Mouse (Mus musculus): ENCODE results near the gene Bcl6. TPM values are rescaled to one million over a fixed set of nuclear protein-coding genes. Genes with fewer than 3 reads are reported as not detected.
A peak's percentile ranks its signal among the peaks of the same experiment; 100 is the strongest.

Gene Bcl6
- polyA plus RNA-seq (2015; fragmentation: Nextera tagmentation; extraction: Ambion mirVana): 1.8 TPM in 2 replicates

DNA sequence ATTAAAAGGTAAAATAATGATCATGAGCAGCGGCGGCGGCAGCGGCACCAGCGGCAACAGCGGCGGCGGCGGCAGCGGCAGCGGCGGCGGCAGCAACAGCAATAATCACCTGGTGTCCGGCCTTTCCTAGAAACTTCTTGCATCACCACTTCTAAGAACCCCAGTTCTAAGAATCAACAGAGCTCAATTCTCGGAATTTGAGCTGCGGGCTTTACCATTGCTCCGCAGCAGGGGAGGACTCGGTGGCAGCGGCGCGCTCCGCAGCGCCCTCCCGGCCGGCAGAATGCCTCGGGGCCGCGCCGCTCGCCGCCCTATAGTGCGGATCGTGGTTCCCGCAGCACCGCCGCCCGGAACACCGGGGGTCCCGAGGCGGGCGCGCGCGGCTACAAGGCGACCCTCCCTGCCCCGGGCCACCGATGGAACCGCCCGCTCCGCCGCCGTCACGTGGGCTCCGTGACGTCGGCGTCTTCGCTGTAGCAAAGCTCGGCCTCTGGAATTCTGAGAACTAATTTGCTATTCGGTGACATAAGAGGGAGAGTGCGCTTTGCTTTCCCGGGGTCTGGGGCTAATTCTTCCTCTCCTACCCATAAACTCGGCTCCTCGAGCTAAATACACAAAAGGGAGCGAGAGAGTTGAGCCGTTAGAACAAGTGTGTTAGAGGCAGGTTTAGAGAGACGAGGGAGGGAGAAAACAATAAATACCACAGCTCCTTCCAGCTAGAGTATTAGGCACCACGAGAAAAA is at the start of gene Bcl6, which contains the start of gene Gm37419:
Gene Bcl6 (minus strand): TSS at position 387 of the 743 bp plus-strand sequence.
Gene Gm37419 (plus strand): TSS at position 17 of the 743 bp plus-strand sequence.
- peak; percentile 81 for ATAC-seq (ENCODE audit: insufficient number of reproducible peaks, insufficient read depth, low FRiP score, low TSS enrichment, low read depth)
- Histone ChIP-seq H3K36me3 (no peaks in the 10 kb centered on the region), H3K9me3 (no peaks in the 10 kb centered on the region), H3K4me3 (peak within 1 kb of the TSS; percentile 75), H3K9ac (peak within 1 kb of the TSS; percentile 89), H3K4me1 (peaks cover 54% of the 10 kb centered on the region), H3K27ac (peak within 1 kb of the TSS; percentile 98), H3K4me2 (peak within 1 kb of the TSS; percentile 92), H3K27me3 (peaks cover 3% of the 10 kb centered on the region; the same call in 1 of the 2 replicates)
- under 1% methylated on average over 68 of the region's 68 CpGs for WGBS

DNA sequence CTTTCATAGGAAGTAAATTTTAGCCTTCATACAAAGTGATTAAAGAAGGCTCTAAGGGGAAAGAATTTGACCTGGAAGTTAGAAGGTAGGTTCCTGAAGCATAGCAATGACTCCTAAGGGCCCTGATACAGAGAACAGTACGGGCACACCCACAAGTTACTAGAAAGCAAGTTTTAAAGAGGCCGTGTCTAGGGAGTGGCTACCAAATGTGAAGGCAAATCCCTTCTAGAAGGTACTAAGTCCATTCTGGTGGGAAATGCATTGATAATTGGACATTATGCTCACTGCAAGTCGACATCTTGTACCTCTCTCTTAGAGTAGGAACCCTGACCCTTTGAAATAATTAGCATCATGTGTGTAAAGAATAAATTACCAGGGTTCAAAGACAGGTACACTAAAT is 47.7 kb upstream of the Bcl6 start:
- WGBS: 89% methylated on average over 3 of the region's 3 CpGs
- no peak for ATAC-seq (ENCODE audit: insufficient number of reproducible peaks, insufficient read depth, low FRiP score, low TSS enrichment, low read depth)
- no peaks in the 10 kb centered on the region for H3K9me3 ChIP-seq

DNA sequence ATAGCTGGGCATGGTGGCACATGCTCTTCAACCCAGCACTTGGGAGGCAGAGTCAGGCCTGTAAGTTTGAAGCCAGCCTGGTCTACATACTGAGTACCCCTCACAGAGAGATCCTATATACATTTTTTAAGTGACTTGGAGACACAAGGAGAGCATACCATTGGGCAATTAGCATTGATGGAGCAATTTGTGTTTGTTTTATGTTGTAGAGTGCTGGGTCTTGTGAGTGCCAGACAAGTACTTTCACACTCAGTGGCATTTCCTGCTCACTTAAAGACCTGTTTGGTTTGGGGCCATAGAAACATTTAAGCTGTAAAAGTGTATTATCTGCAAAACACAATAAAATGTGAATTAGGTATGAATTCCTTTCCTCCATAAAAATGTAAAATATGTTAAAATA is 47.1 kb upstream of the Bcl6 start:
- no peaks in the 10 kb centered on the region for H3K36me3 ChIP-seq
- H3K4me2 ChIP-seq: no peak overlapping the region
- H3K4me1 ChIP-seq: no peaks in the 10 kb centered on the region
- H3K27ac ChIP-seq: no peak overlapping the region
- H3K4me3 ChIP-seq: no peak overlapping the region
- no peak for ATAC-seq (ENCODE audit: insufficient number of reproducible peaks, insufficient read depth, low FRiP score, low TSS enrichment, low read depth)
- no peak overlapping the region for H3K9ac ChIP-seq
- H3K27me3 ChIP-seq: no peaks in the 10 kb centered on the region
- no peaks in the 10 kb centered on the region for H3K9me3 ChIP-seq

More for the DNA sequence above, 47.7 kb upstream of the Bcl6 start:
- no peaks in the 10 kb centered on the region for H3K36me3 ChIP-seq
- H3K9ac ChIP-seq: no peak overlapping the region
- no peak overlapping the region for H3K4me2 ChIP-seq
- no peak overlapping the region for H3K4me3 ChIP-seq
- no peak overlapping the region for H3K27ac ChIP-seq
- H3K4me1 ChIP-seq: no peaks in the 10 kb centered on the region
- no peaks in the 10 kb centered on the region for H3K27me3 ChIP-seq

DNA sequence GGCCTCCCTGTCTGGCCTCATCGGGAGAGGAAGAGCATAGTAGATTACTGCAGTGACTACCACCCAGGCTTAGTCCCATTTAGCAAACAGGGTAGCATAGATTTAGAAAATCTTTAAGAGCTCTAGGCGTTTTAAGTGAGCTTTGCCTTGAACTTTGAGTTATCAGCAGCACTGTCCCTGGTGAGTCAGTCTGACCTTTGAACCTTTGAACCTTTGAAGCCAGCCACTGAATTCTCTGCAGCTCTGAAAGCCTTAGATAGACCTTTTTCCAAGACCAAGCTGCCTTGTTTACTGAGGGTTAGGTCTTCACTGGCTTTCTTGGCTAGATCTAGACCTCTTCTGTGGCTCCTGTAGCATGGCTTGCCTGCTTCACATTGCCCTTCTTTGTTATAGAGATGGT is 45.8 kb upstream of the Bcl6 start:
- WGBS: 56% methylated on average over 2 of the region's 2 CpGs

DNA sequence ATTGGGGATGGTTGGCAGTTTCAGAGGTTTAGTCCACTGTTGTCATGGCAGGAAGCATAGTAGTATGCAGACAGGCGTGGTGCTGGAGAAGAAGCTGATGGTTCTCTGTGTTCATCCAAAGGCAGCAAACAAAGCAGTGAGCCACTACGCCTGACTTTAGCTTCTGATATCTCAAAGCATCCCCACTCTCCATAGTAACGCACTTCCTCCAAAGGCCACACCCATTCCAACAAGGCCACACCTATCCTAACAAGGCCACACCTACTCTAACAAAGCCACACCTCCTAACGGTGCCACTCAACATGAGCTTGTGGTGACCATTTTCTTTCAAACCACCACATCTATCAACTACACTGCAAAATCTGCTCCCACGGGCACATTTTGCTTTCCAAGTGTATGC is 44.6 kb upstream of the Bcl6 start:
- H3K27ac ChIP-seq: no peak overlapping the region
- H3K4me1 ChIP-seq: no peaks in the 10 kb centered on the region
- WGBS: 89% methylated on average over 5 of the region's 5 CpGs
- no peaks in the 10 kb centered on the region for H3K9me3 ChIP-seq
- no peaks in the 10 kb centered on the region for H3K27me3 ChIP-seq
- no peak for ATAC-seq (ENCODE audit: insufficient number of reproducible peaks, insufficient read depth, low FRiP score, low TSS enrichment, low read depth)
- H3K36me3 ChIP-seq: no peaks in the 10 kb centered on the region
- H3K4me2 ChIP-seq: no peak overlapping the region
- no peak overlapping the region for H3K9ac ChIP-seq
- H3K4me3 ChIP-seq: no peak overlapping the region

More for the DNA sequence above, 45.8 kb upstream of the Bcl6 start:
- Histone ChIP-seq H3K27me3 (no peaks in the 10 kb centered on the region), H3K4me2 (no peak overlapping the region), H3K4me3 (no peak overlapping the region), H3K9me3 (no peaks in the 10 kb centered on the region), H3K4me1 (no peaks in the 10 kb centered on the region), H3K9ac (no peak overlapping the region), H3K36me3 (no peaks in the 10 kb centered on the region), H3K27ac (no peak overlapping the region)
- ATAC-seq (ENCODE audit: insufficient number of reproducible peaks, insufficient read depth, low FRiP score, low TSS enrichment, low read depth): no peak

DNA sequence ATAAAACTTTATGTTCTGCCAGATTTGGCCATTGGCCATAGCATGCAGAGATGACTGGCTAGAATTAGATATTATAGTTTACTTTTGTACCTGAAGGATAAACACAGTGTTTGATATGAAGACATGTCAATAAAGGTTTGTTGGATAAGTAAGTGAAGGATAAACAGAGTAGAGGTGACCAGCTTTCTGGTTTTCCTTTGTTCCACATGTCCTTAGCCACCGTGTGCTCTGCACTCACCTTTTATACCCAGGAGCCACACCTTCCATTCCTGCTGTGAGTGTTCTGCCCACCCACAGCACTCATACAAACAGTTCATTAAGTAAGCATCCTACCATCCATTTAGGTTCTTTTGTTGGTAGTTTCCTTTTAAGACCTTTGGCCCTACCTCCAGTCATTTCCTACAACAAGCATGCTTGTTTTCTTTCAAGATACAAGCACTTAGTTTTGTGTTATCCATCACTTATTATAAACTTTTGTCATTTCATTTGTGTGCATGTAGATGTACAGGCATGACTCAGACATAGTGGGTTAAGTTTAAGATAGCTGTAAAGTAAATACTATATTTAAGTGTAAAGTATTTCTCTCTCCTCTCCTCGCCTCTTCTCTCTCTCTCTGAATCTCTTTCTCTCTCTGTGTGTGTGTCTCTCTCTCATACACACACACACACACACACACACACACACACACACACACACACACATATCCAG is 41.5 kb upstream of the Bcl6 start:
- Histone ChIP-seq H3K27ac (no peak overlapping the region), H3K27me3 (no peaks in the 10 kb centered on the region), H3K9me3 (no peaks in the 10 kb centered on the region), H3K4me2 (no peak overlapping the region), H3K36me3 (no peaks in the 10 kb centered on the region), H3K4me1 (no peaks in the 10 kb centered on the region), H3K9ac (no peak overlapping the region), H3K4me3 (no peak overlapping the region)
- ATAC-seq (ENCODE audit: insufficient number of reproducible peaks, insufficient read depth, low FRiP score, low TSS enrichment, low read depth): no peak
- WGBS: 77% methylated on average over 2 of the region's 2 CpGs

DNA sequence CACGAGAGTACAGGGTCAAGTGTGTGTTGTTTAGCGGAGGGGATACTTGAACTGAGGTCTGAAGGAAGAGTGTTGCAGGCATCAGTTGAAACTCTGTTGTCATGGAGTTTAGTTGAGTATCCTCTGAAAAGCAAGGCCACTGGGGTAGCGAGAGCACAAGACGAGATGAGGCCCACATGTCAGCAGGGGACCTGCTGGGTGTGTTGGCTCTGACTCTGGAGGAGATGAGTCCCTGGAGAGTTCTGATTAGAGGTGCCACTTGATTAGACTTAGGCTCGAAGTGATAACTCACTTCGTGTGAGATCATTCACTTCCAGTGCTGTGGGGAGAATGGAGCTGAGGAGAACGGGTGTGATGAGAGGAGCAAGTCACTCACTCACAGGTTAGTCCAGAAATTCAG is 36.8 kb upstream of the Bcl6 start:
- 77% methylated on average over 7 of the region's 7 CpGs for WGBS
- Histone ChIP-seq H3K9ac (no peak overlapping the region), H3K4me2 (no peak overlapping the region), H3K27ac (no peak overlapping the region), H3K27me3 (no peaks in the 10 kb centered on the region), H3K4me3 (no peak overlapping the region), H3K9me3 (no peaks in the 10 kb centered on the region), H3K36me3 (no peaks in the 10 kb centered on the region), H3K4me1 (no peaks in the 10 kb centered on the region)
- no peak for ATAC-seq (ENCODE audit: insufficient number of reproducible peaks, insufficient read depth, low FRiP score, low TSS enrichment, low read depth)

DNA sequence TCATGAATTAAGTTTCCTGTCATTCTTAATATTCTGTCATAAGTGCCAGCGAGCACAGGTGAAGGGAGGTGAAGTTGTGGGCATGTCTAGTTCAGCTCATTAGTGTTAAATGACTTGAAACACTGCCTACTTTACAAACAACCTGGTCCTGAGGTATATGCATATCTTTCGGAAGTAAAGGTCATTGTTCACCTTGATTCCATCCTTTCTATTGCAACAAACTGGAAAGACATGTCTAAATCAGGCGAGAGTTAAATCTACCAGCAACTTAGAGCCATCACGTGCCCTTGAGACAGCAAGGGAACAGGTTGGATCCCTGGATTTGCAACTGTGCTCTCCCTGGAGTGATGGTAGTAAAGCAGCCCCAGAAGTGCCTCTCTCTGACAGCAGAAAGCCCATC is 34.0 kb upstream of the Bcl6 start:
- 77% methylated on average over 4 of the region's 4 CpGs for WGBS
- Histone ChIP-seq H3K36me3 (no peaks in the 10 kb centered on the region), H3K4me2 (no peak overlapping the region), H3K9ac (no peak overlapping the region), H3K27me3 (no peaks in the 10 kb centered on the region), H3K4me3 (no peak overlapping the region), H3K4me1 (no peaks in the 10 kb centered on the region), H3K9me3 (no peaks in the 10 kb centered on the region), H3K27ac (no peak overlapping the region)
- no peak for ATAC-seq (ENCODE audit: insufficient number of reproducible peaks, insufficient read depth, low FRiP score, low TSS enrichment, low read depth)

DNA sequence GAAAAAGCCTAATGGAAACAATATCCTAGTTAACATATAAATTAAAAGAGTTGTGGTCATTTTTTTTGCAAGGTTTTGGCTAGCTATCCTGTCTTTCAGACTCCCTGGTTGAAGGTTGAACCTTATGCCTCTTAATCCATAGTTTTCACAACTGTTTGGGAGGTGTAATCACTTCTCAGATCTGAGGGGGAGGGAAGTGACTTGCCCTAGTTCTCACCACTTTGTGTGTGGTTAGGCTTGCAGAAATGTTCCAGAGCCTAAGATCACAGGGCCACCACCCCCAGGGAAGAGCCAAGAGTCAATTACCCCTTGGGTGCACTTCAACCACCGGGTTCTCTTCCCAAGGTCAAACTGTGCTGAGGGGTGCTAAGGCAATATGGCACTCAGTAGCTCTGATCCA is 33.1 kb upstream of the Bcl6 start:
- Histone ChIP-seq H3K4me3 (no peak overlapping the region), H3K9ac (no peak overlapping the region), H3K36me3 (no peaks in the 10 kb centered on the region), H3K27me3 (no peaks in the 10 kb centered on the region), H3K4me1 (no peaks in the 10 kb centered on the region), H3K4me2 (no peak overlapping the region), H3K9me3 (no peaks in the 10 kb centered on the region), H3K27ac (no peak overlapping the region)
- ATAC-seq (ENCODE audit: insufficient number of reproducible peaks, insufficient read depth, low FRiP score, low TSS enrichment, low read depth): no peak
- whole genome bisulfite sequencing: 64% methylated on average over 1 of the region's 1 CpGs

DNA sequence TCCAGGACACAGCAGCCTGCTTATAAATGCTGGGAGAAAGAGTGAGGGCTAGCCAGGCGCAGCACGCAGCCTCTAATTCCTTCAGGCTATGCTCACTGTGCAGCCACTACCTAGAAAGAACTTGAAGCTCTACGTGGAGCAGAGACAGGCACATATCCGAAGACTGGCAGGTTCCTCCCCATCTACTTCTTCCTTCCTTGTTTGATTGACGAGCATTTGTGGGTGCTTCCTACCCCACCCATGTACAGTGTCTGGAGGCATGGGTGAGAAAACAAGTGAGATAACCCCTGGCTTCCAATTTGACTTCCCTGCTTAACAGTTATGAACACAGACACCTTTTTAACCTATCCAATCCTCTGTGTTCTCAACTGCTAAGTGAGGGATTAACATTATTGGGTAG is 28.1 kb upstream of the Bcl6 start:
- Histone ChIP-seq H3K4me3 (no peak overlapping the region), H3K27ac (no peak overlapping the region), H3K27me3 (no peaks in the 10 kb centered on the region), H3K4me2 (no peak overlapping the region), H3K36me3 (no peaks in the 10 kb centered on the region), H3K4me1 (no peaks in the 10 kb centered on the region), H3K9ac (no peak overlapping the region), H3K9me3 (no peaks in the 10 kb centered on the region)
- 72% methylated on average over 5 of the region's 5 CpGs for WGBS
- no peak for ATAC-seq (ENCODE audit: insufficient number of reproducible peaks, insufficient read depth, low FRiP score, low TSS enrichment, low read depth)

DNA sequence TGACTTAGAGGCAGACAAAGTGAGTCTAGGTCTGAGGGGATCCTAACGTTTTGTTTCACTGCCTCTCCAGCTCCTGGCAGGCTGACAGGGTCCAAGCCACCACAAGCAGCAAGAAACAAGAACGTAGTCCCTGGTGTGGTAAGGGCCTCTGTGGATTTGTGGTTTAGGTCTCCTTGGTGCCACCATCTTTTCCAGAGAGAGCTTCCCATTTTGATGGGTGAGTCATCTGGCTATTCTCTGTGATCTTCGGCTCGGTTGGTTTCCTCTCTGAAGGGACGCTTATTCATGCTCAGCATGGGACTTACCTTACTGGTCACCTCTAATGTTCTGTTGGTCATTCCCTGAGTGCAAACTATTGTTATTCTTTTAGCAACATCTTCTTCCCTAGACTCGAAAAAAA is 27.6 kb upstream of the Bcl6 start:
- no peak overlapping the region for H3K4me2 ChIP-seq
- H3K4me1 ChIP-seq: no peaks in the 10 kb centered on the region
- no peaks in the 10 kb centered on the region for H3K36me3 ChIP-seq
- H3K27ac ChIP-seq: no peak overlapping the region
- WGBS: 58% methylated on average over 6 of the region's 6 CpGs
- H3K27me3 ChIP-seq: no peaks in the 10 kb centered on the region
- H3K9me3 ChIP-seq: no peaks in the 10 kb centered on the region
- H3K4me3 ChIP-seq: no peak overlapping the region
- no peak for ATAC-seq (ENCODE audit: insufficient number of reproducible peaks, insufficient read depth, low FRiP score, low TSS enrichment, low read depth)
- no peak overlapping the region for H3K9ac ChIP-seq

DNA sequence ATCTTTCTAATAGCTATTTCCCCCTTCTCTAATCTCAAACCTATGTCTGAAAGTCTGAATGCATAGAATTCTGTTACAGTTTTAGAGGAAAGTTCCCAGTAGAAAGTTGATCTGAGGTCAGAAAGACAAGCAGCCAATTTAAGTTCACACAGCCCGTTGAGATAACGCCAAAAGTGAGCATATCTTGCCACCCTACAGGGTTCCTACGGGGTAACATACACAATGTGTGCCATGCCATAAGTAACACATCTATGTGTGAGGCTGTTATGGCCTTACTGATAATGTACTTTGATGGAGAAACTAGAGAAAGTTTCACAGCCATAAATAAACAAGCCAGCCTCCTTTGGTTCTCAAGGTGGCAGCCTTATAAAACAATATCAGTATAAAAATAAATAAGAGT is 25.7 kb upstream of the Bcl6 start:
- no peaks in the 10 kb centered on the region for H3K27me3 ChIP-seq
- H3K27ac ChIP-seq: no peak overlapping the region
- H3K4me3 ChIP-seq: no peak overlapping the region
- no peak overlapping the region for H3K4me2 ChIP-seq
- no peaks in the 10 kb centered on the region for H3K9me3 ChIP-seq
- no peaks in the 10 kb centered on the region for H3K4me1 ChIP-seq
- no peak overlapping the region for H3K9ac ChIP-seq
- no peaks in the 10 kb centered on the region for H3K36me3 ChIP-seq
- 81% methylated on average over 3 of the region's 3 CpGs for WGBS
- ATAC-seq (ENCODE audit: insufficient number of reproducible peaks, insufficient read depth, low FRiP score, low TSS enrichment, low read depth): no peak

Measured in embryonic facial prominence, embryonic 13.5 days (tissue).